Mouse (Mus musculus): ENCODE data around the gene Cep63. TPM values are rescaled to one million over a fixed set of nuclear protein-coding genes. Genes with fewer than 3 reads are reported as not detected.

The Cep63 gene
- polyA plus RNA-seq, 1 experiment from 2014 or later, result 57.1 TPM

- Histone ChIP-seq H3K4me3 (peak overlapping the region; percentile 43), H3K27me3 (ENCODE audit: low read depth, poor library complexity, severe bottlenecking) (no peaks in the 10 kb centered on the region), H3K9me3 (replicated peaks) (no peaks in the 10 kb centered on the region), H3K36me3 (no peaks in the 10 kb centered on the region), H3K27ac (peak overlapping the region; percentile 91), H3K4me1 (peaks cover 50% of the 10 kb centered on the region)
- DNase-seq (ENCODE audit: low spot score), result peak; percentile 63
- 26% methylated on average over 8 of the region's 8 CpGs for WGBS
Observed at GRCm38 (mm10) chr9:102643071-102643485, 16.7 kb upstream of the Cep63 start.

- Histone ChIP-seq H3K4me1 (peaks cover 55% of the 10 kb centered on the region), H3K9me3 (replicated peaks) (no peaks in the 10 kb centered on the region), H3K27ac (peak overlapping the region; percentile 27; the same call in 1 of the 2 replicates), H3K27me3 (ENCODE audit: low read depth, poor library complexity, severe bottlenecking) (no peaks in the 10 kb centered on the region), H3K36me3 (no peaks in the 10 kb centered on the region), H3K4me3 (no peak overlapping the region)
- no peak for DNase-seq (ENCODE audit: low spot score)
- 87% methylated on average over 5 of the region's 6 CpGs for WGBS
Observed at GRCm38 (mm10) chr9:102641531-102641930, 15.2 kb upstream of the Cep63 start.

- Histone ChIP-seq H3K27me3 (ENCODE audit: low read depth, poor library complexity, severe bottlenecking) (no peaks in the 10 kb centered on the region), H3K9me3 (replicated peaks) (no peaks in the 10 kb centered on the region), H3K27ac (peak overlapping the region; percentile 16; the same call in 1 of the 2 replicates), H3K4me1 (peaks cover 36% of the 10 kb centered on the region), H3K36me3 (no peaks in the 10 kb centered on the region), H3K4me3 (no peak overlapping the region)
- DNase-seq (ENCODE audit: low spot score), result no peak
- 87% methylated on average over 8 of the region's 8 CpGs for WGBS
Observed at GRCm38 (mm10) chr9:102639510-102639909, 13.2 kb upstream of the Cep63 start.

GRCm38 (mm10) chr9:102638963-102639362, 12.6 kb upstream of the Cep63 start:
- H3K4me1 ChIP-seq, result peaks cover 30% of the 10 kb centered on the region
- no peak overlapping the region for H3K4me3 ChIP-seq
- H3K9me3 ChIP-seq (replicated peaks), result no peaks in the 10 kb centered on the region
- peaks cover 5% of the 10 kb centered on the region for H3K36me3 ChIP-seq
- no peak for DNase-seq (ENCODE audit: low spot score)
- no peaks in the 10 kb centered on the region for H3K27me3 ChIP-seq (ENCODE audit: low read depth, poor library complexity, severe bottlenecking)
- H3K27ac ChIP-seq, result no peak overlapping the region
- 70% methylated on average over 7 of the region's 7 CpGs for WGBS

- 59% methylated on average over 4 of the region's 4 CpGs for WGBS
- peak overlapping the region; percentile 38; the same call in 1 of the 2 replicates for H3K27ac ChIP-seq
Observed at GRCm38 (mm10) chr9:102637115-102637514, 10.8 kb upstream of the Cep63 start.

GRCm38 (mm10) chr9:102636553-102636952, 10.2 kb upstream of the Cep63 start:
- peak overlapping the region; percentile 38; the same call in 1 of the 2 replicates for H3K27ac ChIP-seq
- H3K36me3 ChIP-seq, result peaks cover 18% of the 10 kb centered on the region
- 3% methylated on average over 4 of the region's 4 CpGs for WGBS
- H3K27me3 ChIP-seq (ENCODE audit: low read depth, poor library complexity, severe bottlenecking), result no peaks in the 10 kb centered on the region
- peak; percentile 75 for DNase-seq (ENCODE audit: low spot score)
- no peak overlapping the region for H3K4me3 ChIP-seq
- H3K4me1 ChIP-seq, result peaks cover 18% of the 10 kb centered on the region
- no peaks in the 10 kb centered on the region for H3K9me3 ChIP-seq (replicated peaks)

More at GRCm38 (mm10) chr9:102637115-102637514, 10.8 kb upstream of the Cep63 start:
- H3K27me3 ChIP-seq (ENCODE audit: low read depth, poor library complexity, severe bottlenecking), result no peaks in the 10 kb centered on the region
- H3K4me3 ChIP-seq, result no peak overlapping the region
- no peaks in the 10 kb centered on the region for H3K9me3 ChIP-seq (replicated peaks)
- no peak for DNase-seq (ENCODE audit: low spot score)
- peaks cover 13% of the 10 kb centered on the region for H3K4me1 ChIP-seq
- peaks cover 12% of the 10 kb centered on the region for H3K36me3 ChIP-seq

- Histone ChIP-seq H3K4me1 (peaks cover 18% of the 10 kb centered on the region), H3K4me3 (no peak overlapping the region)
- WGBS, result 90% methylated on average over 8 of the region's 8 CpGs
Observed at GRCm38 (mm10) chr9:102634453-102634852, 8.1 kb upstream of the Cep63 start.

GRCm38 (mm10) chr9:102632923-102633537, 6.7 kb upstream of the Cep63 start:
- no peak overlapping the region for H3K4me3 ChIP-seq
- H3K27me3 ChIP-seq (ENCODE audit: low read depth, poor library complexity, severe bottlenecking), result no peaks in the 10 kb centered on the region
- H3K9me3 ChIP-seq (replicated peaks), result no peaks in the 10 kb centered on the region
- peaks cover 22% of the 10 kb centered on the region for H3K36me3 ChIP-seq
- H3K4me1 ChIP-seq, result peaks cover 19% of the 10 kb centered on the region
- no peak overlapping the region for H3K27ac ChIP-seq
- WGBS, result 66% methylated on average over 1 of the region's 1 CpGs
- DNase-seq (ENCODE audit: low spot score), result no peak

More at GRCm38 (mm10) chr9:102634453-102634852, 8.1 kb upstream of the Cep63 start:
- Histone ChIP-seq H3K9me3 (replicated peaks) (no peaks in the 10 kb centered on the region), H3K27ac (no peak overlapping the region), H3K27me3 (ENCODE audit: low read depth, poor library complexity, severe bottlenecking) (no peaks in the 10 kb centered on the region), H3K36me3 (peaks cover 22% of the 10 kb centered on the region)
- DNase-seq (ENCODE audit: low spot score), result no peak

- Histone ChIP-seq H3K27ac (0 out of 2 replicates have a peak overlapping the region, but pooled peaks have one; percentile 53), H3K9me3 (replicated peaks) (no peaks in the 10 kb centered on the region), H3K4me1 (peaks cover 26% of the 10 kb centered on the region), H3K36me3 (peaks cover 22% of the 10 kb centered on the region), H3K27me3 (ENCODE audit: low read depth, poor library complexity, severe bottlenecking) (no peaks in the 10 kb centered on the region), H3K4me3 (no peak overlapping the region)
- DNase-seq (ENCODE audit: low spot score), result no peak
- 95% methylated on average over 4 of the region's 4 CpGs for WGBS
Observed at GRCm38 (mm10) chr9:102632173-102632572, 5.8 kb upstream of the Cep63 start.

- 0 out of 2 replicates have a peak overlapping the region, but pooled peaks have one; percentile 53 for H3K27ac ChIP-seq
- no peaks in the 10 kb centered on the region for H3K9me3 ChIP-seq (replicated peaks)
- 59% methylated on average over 2 of the region's 2 CpGs for WGBS
- H3K27me3 ChIP-seq (ENCODE audit: low read depth, poor library complexity, severe bottlenecking), result no peaks in the 10 kb centered on the region
- H3K4me3 ChIP-seq, result no peak overlapping the region
- peaks cover 25% of the 10 kb centered on the region for H3K4me1 ChIP-seq
- H3K36me3 ChIP-seq, result peaks cover 22% of the 10 kb centered on the region
- no peak for DNase-seq (ENCODE audit: low spot score)
Observed at GRCm38 (mm10) chr9:102631589-102632147, 5.3 kb upstream of the Cep63 start.

- Histone ChIP-seq H3K4me1 (peaks cover 32% of the 10 kb centered on the region), H3K36me3 (peaks cover 18% of the 10 kb centered on the region), H3K4me3 (no peak overlapping the region), H3K9me3 (replicated peaks) (no peaks in the 10 kb centered on the region), H3K27me3 (ENCODE audit: low read depth, poor library complexity, severe bottlenecking) (no peaks in the 10 kb centered on the region), H3K27ac (no peak overlapping the region; the same call in 1 of the 2 replicates)
- no peak for DNase-seq (ENCODE audit: low spot score)
- 61% methylated on average over 7 of the region's 7 CpGs for WGBS
Observed at GRCm38 (mm10) chr9:102629052-102629451, 2.7 kb upstream of the Cep63 start.

- peaks cover 32% of the 10 kb centered on the region for H3K4me1 ChIP-seq
- 86% methylated on average over 7 of the region's 7 CpGs for WGBS
Observed at GRCm38 (mm10) chr9:102627442-102627841, 1.1 kb upstream of the Cep63 start.

GRCm38 (mm10) chr9:102626839-102627225, 498 bp upstream of the Cep63 start:
- WGBS, result under 1% methylated on average over 9 of the region's 9 CpGs
- H3K9me3 ChIP-seq (replicated peaks), result no peaks in the 10 kb centered on the region
- peaks cover 7% of the 10 kb centered on the region; the same call in 1 of the 2 replicates for H3K36me3 ChIP-seq
- peak overlapping the region; percentile 100 for H3K27ac ChIP-seq
- H3K4me3 ChIP-seq, result peak overlapping the region; percentile 96
- peaks cover 28% of the 10 kb centered on the region for H3K4me1 ChIP-seq
- H3K27me3 ChIP-seq (ENCODE audit: low read depth, poor library complexity, severe bottlenecking), result no peaks in the 10 kb centered on the region
- DNase-seq (ENCODE audit: low spot score), result peak; percentile 40

More at GRCm38 (mm10) chr9:102627442-102627841, 1.1 kb upstream of the Cep63 start:
- Histone ChIP-seq H3K9me3 (replicated peaks) (no peaks in the 10 kb centered on the region), H3K27ac (peak overlapping the region; percentile 100), H3K4me3 (peak overlapping the region; percentile 96), H3K27me3 (ENCODE audit: low read depth, poor library complexity, severe bottlenecking) (no peaks in the 10 kb centered on the region), H3K36me3 (peaks cover 12% of the 10 kb centered on the region)
- DNase-seq (ENCODE audit: low spot score), result no peak

Measured in limb, embryonic 10.5 days (tissue).